Mouse (Mus musculus) C2C12 (cell line): ENCODE data around the gene Fam173a. TPM values are rescaled to one million over a fixed set of nuclear protein-coding genes. Genes with fewer than 3 reads are reported as not detected.
A peak's percentile ranks its signal among the peaks of the same experiment; 100 is the strongest.

Experiments used
- H3K27me3 ChIP-seq: one replicate; pipeline ENCODE4 v1.6.1; 2011; ENCODE audit not compliant: control insufficient read depth, insufficient read depth, insufficient read length
- H3K36me3 ChIP-seq: one replicate; pipeline ENCODE4 v1.6.1; 2011; ENCODE audit not compliant: control insufficient read depth, insufficient read depth
- H3K4me3 ChIP-seq: one replicate; pipeline ENCODE4 v1.5.1; 2011; ENCODE audit warnings: mild to moderate bottlenecking, control low read depth; ENCODE audit not compliant: poor library complexity, insufficient read depth, severe bottlenecking
- H3K79me2 ChIP-seq: one replicate; pipeline ENCODE4 v1.6.1; 2011; ENCODE audit not compliant: control insufficient read depth, insufficient read depth
- H3K79me3 ChIP-seq: one replicate; pipeline ENCODE4 v1.6.1; 2011; ENCODE audit warnings: low read depth, control low read depth
- H3ac ChIP-seq: one replicate; pipeline ENCODE3; 2011; ENCODE audit warnings: low read depth; ENCODE audit not compliant: control insufficient read depth, insufficient read length
- CEBPB ChIP-seq: IDR thresholded peaks from one replicate; pipeline ENCODE4 v1.6.1; 2011; ENCODE audit warnings: low read depth, mild to moderate bottlenecking, control low read depth, moderate library complexity
- CTCF ChIP-seq: IDR thresholded peaks from one replicate; pipeline ENCODE4 v1.5.1; 2011; ENCODE audit not compliant: control insufficient read depth, insufficient read depth, insufficient read length
- FOSL1 ChIP-seq: IDR thresholded peaks from one replicate; pipeline ENCODE4 v1.8.0; 2011; ENCODE audit warnings: mild to moderate bottlenecking, low read length; ENCODE audit not compliant: poor library complexity, insufficient read depth, severe bottlenecking
- MAX ChIP-seq: IDR thresholded peaks from one replicate; pipeline ENCODE4 v1.6.1; 2011; ENCODE audit warnings: mild to moderate bottlenecking, control low read depth
- MYOD1 ChIP-seq: IDR thresholded peaks from one replicate; pipeline ENCODE4 v1.6.1; 2011; ENCODE audit warnings: low read depth; ENCODE audit not compliant: control insufficient read depth, insufficient read length
- MYOG ChIP-seq: IDR thresholded peaks from one replicate; pipeline ENCODE4 v1.6.1; 2011; ENCODE audit not compliant: control insufficient read depth, insufficient read length; ENCODE audit errors: extremely low read depth
- USF1 ChIP-seq: IDR thresholded peaks from one replicate; pipeline ENCODE4 v1.6.1; 2011; ENCODE audit warnings: low read depth, mild to moderate bottlenecking, control low read depth, moderate library complexity
- polyA plus RNA-seq: library from polyadenylated mRNA; unstranded; fragments of >200 nt; fragmentation: generic; extraction: Trizol; gene quantifications from one replicate; pipeline ENCODE4 v1.2.1, GENCODE M21; 2012; ENCODE audit warnings: missing spikeins

Gene Fam173a
- polyA plus RNA-seq, 1 experiment, result 46.0 TPM

GRCm38 (mm10) chr17:25796951-25797369, 4.3 kb upstream of the Fam173a start, which contains the start of gene Metrn:
TSS of gene Metrn (minus strand) at chr17:25797136.
- peak within 1 kb of the TSS; percentile 66 for H3ac ChIP-seq
- H3K79me2 ChIP-seq, result peaks cover 14% of the 10 kb centered on the region
- peaks cover 5% of the 10 kb centered on the region for H3K79me3 ChIP-seq
- H3K27me3 ChIP-seq, result no peaks in the 10 kb centered on the region
- peak within 1 kb of the TSS; percentile 51 for H3K4me3 ChIP-seq
- H3K36me3 ChIP-seq, result no peaks in the 10 kb centered on the region
- TF ChIP-seq CTCF (no peak), FOSL1 (no peak), MYOD1 (no peak), USF1 (no peak), CEBPB (no peak), MYOG (no peak), MAX (no peak)

- Histone ChIP-seq H3K36me3 (no peaks in the 10 kb centered on the region), H3K79me3 (peaks cover 5% of the 10 kb centered on the region), H3K79me2 (peaks cover 21% of the 10 kb centered on the region), H3K4me3 (peak overlapping the region; percentile 51), H3ac (peak overlapping the region; percentile 66), H3K27me3 (no peaks in the 10 kb centered on the region)
- TF ChIP-seq MAX (no peak), FOSL1 (no peak), CEBPB (no peak), MYOD1 (no peak), USF1 (no peak), CTCF (no peak), MYOG (no peak)
Measured at GRCm38 (mm10) chr17:25796211-25796771, 3.6 kb upstream of the Fam173a start.

- Histone ChIP-seq H3K36me3 (no peaks in the 10 kb centered on the region), H3K79me3 (peaks cover 7% of the 10 kb centered on the region), H3K4me3 (peak within 1 kb of the TSS; percentile 51), H3K27me3 (no peaks in the 10 kb centered on the region), H3K79me2 (peaks cover 27% of the 10 kb centered on the region), H3ac (peak within 1 kb of the TSS; percentile 66)
- TF ChIP-seq FOSL1, result no peak
- no peak for TF ChIP-seq MYOD1
- TF ChIP-seq MYOG, result no peak
- no peak for TF ChIP-seq USF1
- no peak for TF ChIP-seq CTCF
- TF ChIP-seq CEBPB, result no peak
- no peak for TF ChIP-seq MAX
Measured at GRCm38 (mm10) chr17:25795609-25796092, 3.0 kb upstream of the Fam173a start, which contains the start of gene AC134908.4. TSS of gene AC134908.4 (minus strand) at chr17:25795659.

- Histone ChIP-seq H3ac (no peak overlapping the region), H3K4me3 (no peak overlapping the region), H3K27me3 (no peaks in the 10 kb centered on the region), H3K79me3 (peaks cover 7% of the 10 kb centered on the region), H3K79me2 (peaks cover 30% of the 10 kb centered on the region), H3K36me3 (no peaks in the 10 kb centered on the region)
- no peak for TF ChIP-seq MYOD1
- TF ChIP-seq MYOG, result no peak
- TF ChIP-seq CTCF, result no peak
- no peak for TF ChIP-seq CEBPB
- no peak for TF ChIP-seq FOSL1
- no peak for TF ChIP-seq USF1
- no peak for TF ChIP-seq MAX
Measured at GRCm38 (mm10) chr17:25794998-25795397, 2.3 kb upstream of the Fam173a start.

- no peak for TF ChIP-seq CEBPB
- TF ChIP-seq MAX, result no peak
- no peak for TF ChIP-seq MYOD1
- no peak for TF ChIP-seq CTCF
- no peak for TF ChIP-seq USF1
- no peak for TF ChIP-seq FOSL1
- TF ChIP-seq MYOG, result no peak
- Histone ChIP-seq H3ac (no peak overlapping the region), H3K27me3 (no peaks in the 10 kb centered on the region), H3K36me3 (peaks cover 4% of the 10 kb centered on the region), H3K79me3 (peaks cover 7% of the 10 kb centered on the region), H3K4me3 (no peak overlapping the region), H3K79me2 (peaks cover 30% of the 10 kb centered on the region)
Measured at GRCm38 (mm10) chr17:25794197-25794596, 1.5 kb upstream of the Fam173a start.
